Mouse (Mus musculus) hindbrain, embryonic 11.5 days (tissue): ENCODE measurements around the gene U90926. TPM values are rescaled to one million over a fixed set of nuclear protein-coding genes. Genes with fewer than 3 reads are reported as not detected.

Source experiments
- ATAC-seq: fragments of 200-750 bp; cut with Nextera tagmentation; 2 replicates; pipeline ENCODE4 v1.8.0; 2017; ENCODE audit warnings: mild to moderate bottlenecking, moderate TSS enrichment, moderate library complexity; ENCODE audit not compliant: low FRiP score
- DNase-seq: peaks from one replicate; pipeline ENCODE4 v3.0.0-alpha.2; 2015; ENCODE audit warnings: low spot score
- H3K27ac ChIP-seq: fragments of 300-500 bp; sonication (generic); 2 replicates; pipeline ENCODE4 v1.5.1; 2014; ENCODE audit warnings: mild to moderate bottlenecking, low read depth, low read length
- H3K27me3 ChIP-seq: fragments of 300-500 bp; sonication (generic); 2 replicates; pipeline ENCODE4 v1.6.1; 2014; ENCODE audit warnings: mild to moderate bottlenecking, low read length, moderate library complexity, mixed read lengths; ENCODE audit not compliant: control insufficient read depth, insufficient read depth
- H3K36me3 ChIP-seq: fragments of 300-500 bp; sonication (generic); 2 replicates; pipeline ENCODE4 v1.6.1; 2014; ENCODE audit warnings: mild to moderate bottlenecking, low read length, moderate library complexity, mixed read lengths; ENCODE audit not compliant: control insufficient read depth, insufficient read depth
- H3K4me1 ChIP-seq: fragments of 300-500 bp; sonication (generic); replicated peaks from 2 replicates; pipeline ENCODE4 v1.6.1; 2014; ENCODE audit warnings: low read length, mixed read lengths; ENCODE audit not compliant: control insufficient read depth, insufficient read depth
- H3K4me2 ChIP-seq: fragments of 300-500 bp; sonication (generic); replicated peaks from 2 replicates; pipeline ENCODE4 v1.6.1; 2014; ENCODE audit warnings: mild to moderate bottlenecking, low read depth, low read length
- H3K4me3 ChIP-seq: fragments of 300-500 bp; sonication (generic); 2 replicates; pipeline ENCODE4 v1.5.1; 2014; ENCODE audit warnings: low read depth, low read length
- H3K9ac ChIP-seq: fragments of 300-500 bp; sonication (generic); 2 replicates; pipeline ENCODE4 v1.6.1; 2014; ENCODE audit warnings: low read depth, low read length
- H3K9me3 ChIP-seq: fragments of 300-500 bp; sonication (generic); 2 replicates; pipeline ENCODE4 v1.6.1; 2016; ENCODE audit warnings: low read length; ENCODE audit not compliant: control insufficient read depth
- WGBS: fragments of 180-500 bp; shearing (Covaris S2); extraction: QIAGEN DNeasy Blood & Tissue Kit; methylation state at CpG from one replicate; pipeline ENCODE4 v1.1.7; 2014; 5-methylcytosine and 5-hydroxymethylcytosine counted together
- polyA plus RNA-seq: library from polyadenylated mRNA; unstranded; fragments of >200 nt; fragmentation: Nextera tagmentation; extraction: Ambion mirVana; gene quantifications from 2 replicates; pipeline ENCODE4 v1.2.1, GENCODE M21; 2014

Gene U90926
- polyA plus RNA-seq, result not detected in 2 replicates

DNA sequence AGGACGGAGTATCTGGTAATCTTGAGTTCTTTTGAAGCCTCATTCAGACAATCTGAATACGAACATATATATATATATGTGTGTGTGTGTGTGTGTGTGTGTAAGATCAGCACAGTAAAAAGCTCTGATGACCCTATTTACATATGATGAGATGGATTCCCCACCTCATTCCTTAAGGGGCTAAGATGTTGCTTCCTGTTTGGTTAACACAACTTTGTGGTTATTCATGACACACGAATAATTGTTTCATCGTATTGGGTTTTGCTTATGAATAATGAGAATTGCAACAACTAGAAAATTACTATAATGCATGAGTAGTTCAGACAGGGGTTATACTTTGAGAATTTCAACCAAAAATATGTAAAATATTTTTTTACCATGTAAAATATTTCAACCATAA is at the start of gene U90926:
TSS of gene U90926 (minus strand) at position 101 of the 400 bp plus-strand sequence.
- H3K9me3 ChIP-seq, result no peaks in the 10 kb centered on the region
- H3K27me3 ChIP-seq, result no peaks in the 10 kb centered on the region
- 93% methylated on average over 4 of the region's 4 CpGs for WGBS
- ATAC-seq (no peak), DNase-seq (no peak)
- no peak within 1 kb of the TSS for H3K4me2 ChIP-seq
- H3K27ac ChIP-seq, result no peak within 1 kb of the TSS
- no peak within 1 kb of the TSS for H3K9ac ChIP-seq
- H3K4me1 ChIP-seq, result no peaks in the 10 kb centered on the region
- no peaks in the 10 kb centered on the region for H3K36me3 ChIP-seq
- no peak within 1 kb of the TSS for H3K4me3 ChIP-seq

DNA sequence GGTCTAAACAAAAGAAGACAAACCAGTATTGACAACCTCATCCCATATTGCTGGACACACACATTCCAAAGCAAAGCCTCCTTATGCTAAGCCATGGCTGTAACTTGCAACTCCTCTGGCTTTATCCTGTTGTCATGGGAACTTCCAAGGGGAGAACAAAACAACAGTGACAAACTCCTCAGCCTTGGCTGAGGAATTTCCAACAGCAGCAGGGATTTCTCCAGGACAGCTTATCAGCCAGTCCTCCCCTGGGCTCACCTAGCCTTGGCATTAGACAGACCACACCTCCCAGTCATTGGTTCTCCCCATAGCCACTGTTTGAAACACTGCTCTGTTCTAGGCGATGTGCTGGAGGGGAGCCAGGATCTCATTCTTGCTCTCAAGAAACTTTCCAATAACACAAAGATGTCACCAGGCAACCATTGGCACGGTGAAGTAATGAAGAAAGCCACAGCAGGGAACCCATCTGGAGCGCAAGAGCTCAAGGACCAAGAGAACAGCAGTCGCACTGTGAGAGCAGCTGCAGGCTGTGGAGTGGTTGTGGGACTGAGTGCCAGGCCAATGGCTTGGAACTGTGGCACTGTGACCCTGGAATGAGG is 48.7 kb upstream of the U90926 start:
- H3K4me3 ChIP-seq, result no peak overlapping the region
- no peaks in the 10 kb centered on the region for H3K36me3 ChIP-seq
- no peak overlapping the region for H3K27ac ChIP-seq
- WGBS, result 17% methylated on average over 4 of the region's 4 CpGs
- H3K4me2 ChIP-seq, result no peak overlapping the region
- DNase-seq (peak; percentile 41), ATAC-seq (peak; percentile 83)
- no peaks in the 10 kb centered on the region for H3K9me3 ChIP-seq
- no peak overlapping the region for H3K9ac ChIP-seq
- H3K27me3 ChIP-seq, result no peaks in the 10 kb centered on the region
- no peaks in the 10 kb centered on the region for H3K4me1 ChIP-seq

DNA sequence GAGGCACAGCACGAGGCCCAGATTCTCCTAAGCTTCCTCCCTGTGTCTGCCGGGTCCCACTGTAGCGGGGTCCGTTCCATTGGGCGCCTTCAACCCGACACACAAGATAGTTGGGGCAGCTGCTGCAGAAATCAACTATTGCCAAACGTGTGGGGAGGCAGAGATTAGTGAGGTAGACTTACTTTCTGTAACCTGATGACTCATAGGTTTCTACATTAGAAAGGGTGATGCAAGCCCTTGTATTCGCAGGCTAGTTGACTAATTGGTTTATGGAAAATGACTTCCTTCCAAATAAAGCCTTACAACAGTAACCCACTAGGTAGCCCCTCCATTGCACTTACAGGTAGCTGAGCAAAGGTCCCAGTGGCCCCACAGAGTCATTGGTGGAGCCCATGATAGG is 47.4 kb upstream of the U90926 start:
- H3K9me3 ChIP-seq, result no peaks in the 10 kb centered on the region

DNA sequence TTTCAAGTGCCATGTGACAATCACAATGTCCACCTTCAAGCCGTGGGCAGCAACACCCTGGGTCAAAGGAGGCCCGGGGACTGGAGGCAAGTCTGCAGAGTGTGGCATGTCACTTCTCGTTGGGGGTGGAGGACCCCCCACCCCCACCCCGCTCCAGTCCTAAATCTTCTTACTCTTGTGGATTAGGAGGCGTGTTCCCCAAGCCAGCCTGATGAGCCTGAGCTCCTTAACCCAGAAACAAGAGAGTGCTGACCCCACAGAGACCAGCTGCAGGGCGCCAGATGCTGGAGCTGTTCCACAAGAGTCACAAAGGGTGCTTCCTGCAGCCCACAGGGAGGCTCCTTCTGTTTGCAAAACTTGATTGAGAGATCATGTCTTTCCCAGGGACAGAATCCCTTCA is 41.0 kb upstream of the U90926 start, which contains the start of gene Ppef2:
TSS of gene Ppef2 (minus strand) at position 61 of the 400 bp plus-strand sequence.
- no peak within 1 kb of the TSS for H3K4me2 ChIP-seq
- DNase-seq (no peak), ATAC-seq (no peak)
- 25% methylated on average over 6 of the region's 6 CpGs for WGBS
- H3K4me3 ChIP-seq, result no peak within 1 kb of the TSS
- no peaks in the 10 kb centered on the region for H3K4me1 ChIP-seq
- no peak within 1 kb of the TSS for H3K27ac ChIP-seq
- H3K27me3 ChIP-seq, result no peaks in the 10 kb centered on the region
- no peaks in the 10 kb centered on the region for H3K36me3 ChIP-seq
- no peaks in the 10 kb centered on the region for H3K9me3 ChIP-seq
- H3K9ac ChIP-seq, result no peak within 1 kb of the TSS

More for the DNA sequence above, 47.4 kb upstream of the U90926 start:
- H3K9ac ChIP-seq, result no peak overlapping the region
- no peak overlapping the region for H3K27ac ChIP-seq
- DNase-seq, result no peak
- WGBS, result 86% methylated on average over 8 of the region's 8 CpGs
- no peaks in the 10 kb centered on the region for H3K27me3 ChIP-seq
- no peak overlapping the region for H3K4me3 ChIP-seq
- H3K36me3 ChIP-seq, result no peaks in the 10 kb centered on the region
- ATAC-seq, result no peak
- H3K4me1 ChIP-seq, result no peaks in the 10 kb centered on the region
- H3K4me2 ChIP-seq, result no peak overlapping the region

DNA sequence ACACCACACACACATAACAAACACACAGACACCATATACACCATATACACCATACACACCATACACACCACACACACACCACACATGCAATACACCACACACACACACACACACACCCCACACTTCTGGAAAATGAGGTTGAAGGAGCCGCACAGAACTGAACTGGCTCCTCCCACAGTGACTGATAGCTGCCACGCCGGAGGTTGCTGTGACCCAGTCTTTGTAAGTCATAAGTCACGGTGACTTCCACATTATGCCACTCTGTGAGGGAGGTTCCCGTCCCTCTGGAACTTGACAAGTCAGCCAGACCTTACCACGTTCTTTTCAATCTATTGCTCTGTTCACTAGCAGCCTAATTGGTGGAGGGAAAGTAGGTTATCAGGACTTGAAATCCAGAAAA is 39.3 kb upstream of the U90926 start:
- Histone ChIP-seq H3K9ac (no peak overlapping the region), H3K4me2 (no peak overlapping the region), H3K4me3 (no peak overlapping the region), H3K4me1 (no peaks in the 10 kb centered on the region), H3K27me3 (no peaks in the 10 kb centered on the region), H3K36me3 (no peaks in the 10 kb centered on the region), H3K9me3 (no peaks in the 10 kb centered on the region), H3K27ac (no peak overlapping the region)
- DNase-seq (no peak), ATAC-seq (peak; percentile 33; the same call in 1 of the 2 replicates)
- 74% methylated on average over 6 of the region's 6 CpGs for WGBS

DNA sequence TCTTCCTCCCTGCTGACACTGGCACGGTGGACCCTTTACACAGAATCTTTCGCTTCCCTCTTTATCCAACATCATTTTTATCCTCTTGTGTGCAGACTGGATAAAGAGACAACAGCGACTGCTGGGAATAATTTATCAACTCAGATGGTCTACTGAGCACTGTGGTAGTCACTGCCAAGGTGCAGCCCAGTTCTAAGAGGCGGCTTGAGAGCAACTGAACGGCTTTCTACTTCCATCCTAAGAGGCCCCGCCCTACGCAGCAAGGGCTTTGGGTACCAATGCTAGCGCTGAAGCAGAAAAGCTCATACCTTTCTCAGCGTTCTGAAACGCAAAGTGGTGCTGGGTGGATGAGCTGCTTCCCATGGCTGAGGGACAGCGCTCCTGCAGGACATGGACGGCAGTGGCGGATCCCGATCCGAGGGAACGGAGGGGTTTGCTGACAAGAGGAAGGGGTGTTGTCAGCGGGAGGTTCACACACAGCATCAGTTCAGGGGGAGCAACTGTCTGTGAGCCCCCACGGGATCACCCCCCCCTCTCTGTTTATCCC is 37.7 kb upstream of the U90926 start:
- no peak overlapping the region for H3K9ac ChIP-seq
- H3K9me3 ChIP-seq, result no peaks in the 10 kb centered on the region
- no peak overlapping the region for H3K4me3 ChIP-seq
- no peaks in the 10 kb centered on the region for H3K27me3 ChIP-seq
- no peaks in the 10 kb centered on the region for H3K4me1 ChIP-seq
- WGBS, result 22% methylated on average over 18 of the region's 18 CpGs
- peak; percentile 56 for DNase-seq
- ATAC-seq, result peak; percentile 35; the same call in 1 of the 2 replicates
- no peak overlapping the region for H3K27ac ChIP-seq
- H3K36me3 ChIP-seq, result no peaks in the 10 kb centered on the region
- no peak overlapping the region for H3K4me2 ChIP-seq

DNA sequence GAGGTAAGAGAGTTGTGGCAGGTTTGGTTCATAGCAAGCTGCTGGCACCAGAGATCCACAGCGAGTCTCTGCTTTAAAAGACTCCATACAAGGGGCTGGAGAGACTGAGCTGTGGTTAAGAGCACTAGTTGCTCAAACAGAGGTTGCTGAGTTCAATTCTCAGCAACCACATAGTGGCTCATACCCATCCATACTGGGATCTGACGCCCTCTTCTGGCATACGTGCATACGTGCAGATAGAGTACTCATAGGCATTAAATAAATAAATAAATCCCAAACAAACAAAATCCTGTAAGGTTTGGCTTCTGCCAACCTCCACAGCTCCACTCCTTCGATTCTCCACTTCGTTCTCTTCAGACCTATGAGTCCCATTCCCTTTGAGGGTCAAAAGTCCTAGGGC is 36.8 kb upstream of the U90926 start:
- no peak for DNase-seq
- H3K4me1 ChIP-seq, result no peaks in the 10 kb centered on the region
- H3K4me2 ChIP-seq, result no peak overlapping the region
- H3K9ac ChIP-seq, result no peak overlapping the region
- H3K27me3 ChIP-seq, result no peaks in the 10 kb centered on the region
- no peaks in the 10 kb centered on the region for H3K9me3 ChIP-seq
- ATAC-seq, result no peak
- H3K4me3 ChIP-seq, result no peak overlapping the region
- H3K36me3 ChIP-seq, result no peaks in the 10 kb centered on the region
- no peak overlapping the region for H3K27ac ChIP-seq
- WGBS, result 92% methylated on average over 6 of the region's 6 CpGs

DNA sequence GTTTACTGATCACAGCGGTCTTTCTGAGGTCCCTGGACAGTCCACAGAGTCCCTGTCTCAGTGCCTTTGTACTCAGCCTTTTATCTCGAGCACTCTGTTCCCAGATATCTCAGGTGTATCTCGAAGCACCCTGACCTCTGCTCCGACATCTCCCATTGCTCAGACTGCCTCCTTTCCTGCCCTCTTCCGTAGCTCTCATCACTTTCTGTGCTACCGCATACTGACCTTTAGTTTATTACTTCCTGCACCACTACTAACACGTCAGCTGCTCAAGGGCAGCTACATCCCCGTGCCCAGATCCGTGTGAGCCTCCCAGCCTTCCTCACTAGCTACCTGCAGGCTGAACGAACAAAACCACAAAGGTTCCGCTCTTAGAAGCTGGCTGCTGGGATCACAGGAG is 33.4 kb upstream of the U90926 start:
- WGBS, result 89% methylated on average over 11 of the region's 11 CpGs
- Histone ChIP-seq H3K4me3 (no peak overlapping the region), H3K27ac (no peak overlapping the region), H3K9ac (no peak overlapping the region), H3K9me3 (no peaks in the 10 kb centered on the region), H3K36me3 (no peaks in the 10 kb centered on the region), H3K4me1 (no peaks in the 10 kb centered on the region), H3K27me3 (no peaks in the 10 kb centered on the region), H3K4me2 (no peak overlapping the region)
- ATAC-seq (no peak), DNase-seq (no peak)

DNA sequence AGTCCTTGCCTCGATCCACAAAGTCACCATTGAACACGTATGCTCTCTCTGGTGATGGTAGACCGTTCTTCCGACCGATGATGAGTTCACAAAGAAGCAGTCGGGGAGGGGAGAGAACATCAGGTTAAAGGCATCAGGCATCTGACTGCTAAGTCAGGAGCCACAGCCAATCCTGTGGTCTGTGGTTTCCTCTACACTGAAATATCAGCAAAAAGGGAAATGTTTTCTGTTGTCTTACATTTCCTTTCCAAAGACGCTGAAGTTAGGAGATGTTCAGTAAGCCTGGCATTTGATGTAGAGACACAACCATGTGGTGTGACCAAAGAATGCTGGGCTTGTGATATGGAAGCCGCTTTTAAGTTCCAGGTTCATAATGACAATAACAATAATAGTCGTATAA is 30.3 kb upstream of the U90926 start:
- 94% methylated on average over 9 of the region's 9 CpGs for WGBS
- Histone ChIP-seq H3K36me3 (no peaks in the 10 kb centered on the region), H3K4me1 (no peaks in the 10 kb centered on the region), H3K27me3 (no peaks in the 10 kb centered on the region), H3K27ac (no peak overlapping the region), H3K4me3 (no peak overlapping the region), H3K4me2 (no peak overlapping the region), H3K9ac (no peak overlapping the region), H3K9me3 (no peaks in the 10 kb centered on the region)
- no peak for DNase-seq
- ATAC-seq, result no peak
